Mouse (Mus musculus) liver, adult 2 months (tissue): ENCODE results near the gene Pgp. TPM values are rescaled to one million over a fixed set of nuclear protein-coding genes. Genes with fewer than 3 reads are reported as not detected.

Experiments
- DNase-seq: peaks from one replicate; pipeline ENCODE4 v3.0.0-alpha.2; 2011; ENCODE audit warnings: low read depth, low spot score; ENCODE audit errors: extremely low read depth
- H3K27ac ChIP-seq: fragments of 200-500 bp; replicated peaks from 2 replicates; pipeline ENCODE4 v1.5.1; 2012; ENCODE audit warnings: low read depth, mild to moderate bottlenecking, control low read depth, inconsistent platforms, low read length; ENCODE audit not compliant: insufficient read depth
- H3K27me3 ChIP-seq: fragments of 200-500 bp; 2 replicates; pipeline ENCODE4 v1.6.1; 2012; ENCODE audit warnings: mild to moderate bottlenecking, moderate library complexity, low read length, inconsistent platforms; ENCODE audit not compliant: control insufficient read depth, insufficient read depth
- H3K36me3 ChIP-seq: fragments of 200-500 bp; 2 replicates; pipeline ENCODE4 v1.6.1; 2012; ENCODE audit warnings: low read length, inconsistent platforms; ENCODE audit not compliant: control insufficient read depth, insufficient read depth
- H3K4me1 ChIP-seq: fragments of 200-500 bp; 2 replicates; pipeline ENCODE4 v1.6.1; 2011; ENCODE audit warnings: low read length; ENCODE audit not compliant: control insufficient read depth, insufficient read depth
- H3K4me3 ChIP-seq: fragments of 200-500 bp; 2 replicates; pipeline ENCODE4 v1.5.1; 2011; ENCODE audit warnings: low read depth, mild to moderate bottlenecking, control low read depth, low read length, moderate library complexity; ENCODE audit not compliant: insufficient read depth
- H3K79me2 ChIP-seq: fragments of 200-500 bp; 2 replicates; pipeline ENCODE4 v1.6.1; 2012; ENCODE audit warnings: inconsistent platforms, mild to moderate bottlenecking, low read length, moderate library complexity; ENCODE audit not compliant: control insufficient read depth, insufficient read depth
- H3K9ac ChIP-seq: fragments of 200-500 bp; 2 replicates; pipeline ENCODE4 v1.6.1; 2012; ENCODE audit warnings: low read depth, mild to moderate bottlenecking, control low read depth, inconsistent platforms, low read length
- CTCF ChIP-seq: fragments of 200-500 bp; IDR thresholded peaks from 2 replicates; pipeline ENCODE4 v1.5.1; 2011; ENCODE audit warnings: low read depth, low read length, control low read depth
- POLR2A ChIP-seq: fragments of 200-500 bp; IDR thresholded peaks from 2 replicates; pipeline ENCODE4 v1.6.1; 2011; ENCODE audit warnings: low read length, control low read depth; ENCODE audit not compliant: insufficient read depth; ENCODE audit errors: extremely low read depth
- WGBS: fragments of 180-500 bp; shearing (Covaris S2); methylation state at CpG from one replicate; pipeline ENCODE4 v1.1.7; 2018; 5-methylcytosine and 5-hydroxymethylcytosine counted together
- polyA plus RNA-seq: library from polyadenylated mRNA; depleted of rRNA; stranded (reverse); fragments of >200 nt; gene quantifications from 2 replicates; pipeline ENCODE4 v1.2.3, GENCODE M21; 2012; rRNA removed
- total RNA-seq: library from RNA; depleted of rRNA; stranded (reverse); fragments of >200 nt; gene quantifications from 2 replicates; pipeline ENCODE4 v1.2.3, GENCODE M21; 2014; rRNA removed

Pgp gene
- total and polyA plus RNA-seq, 2 experiments = 9.2 to 25.8 TPM

GRCm38 (mm10) chr17:24520450-24520849, 50.3 kb downstream of the Pgp start:
- H3K27ac ChIP-seq = no peak overlapping the region

More at GRCm38 (mm10) chr17:24520450-24520849, 50.3 kb downstream of the Pgp start:
- H3K4me3 ChIP-seq = no peak overlapping the region
- H3K9ac ChIP-seq = no peak overlapping the region
- H3K4me1 ChIP-seq = no peaks in the 10 kb centered on the region
- TF ChIP-seq POLR2A = no peak
- TF ChIP-seq CTCF = no peak
- no peak for DNase-seq
- H3K27me3 ChIP-seq = no peaks in the 10 kb centered on the region
- peaks cover 23% of the 10 kb centered on the region for H3K79me2 ChIP-seq
- H3K36me3 ChIP-seq = peaks cover 7% of the 10 kb centered on the region
- WGBS = 87% methylated on average over 4 of the region's 4 CpGs

Other genes with a start within 250 kb of the Pgp start
- 44.1 and 53.2 TPM in 2 replicates for gene Tedc2, start 249.5 kb upstream of the Pgp start, total RNA-seq
- gene Tedc2, start 249.5 kb upstream of the Pgp start, polyA plus RNA-seq = 61.4 and 78.0 TPM in 2 replicates
- 3.0 and 3.5 TPM in 2 replicates for gene Ccnf, start 218.9 kb upstream of the Pgp start, total RNA-seq
- 5.5 and 6.5 TPM in 2 replicates for gene Ccnf, start 218.9 kb upstream of the Pgp start, polyA plus RNA-seq
- not detected in 2 replicates for gene Abca17, start 119.3 kb upstream of the Pgp start, total RNA-seq
- gene Abca17, start 119.3 kb upstream of the Pgp start, polyA plus RNA-seq = 0.02 TPM in 1 of 2 replicates, not detected in the other
- 36.0 and 46.1 TPM in 2 replicates for gene Abca3, start 118.4 kb upstream of the Pgp start, total RNA-seq
- gene Abca3, start 118.4 kb upstream of the Pgp start, polyA plus RNA-seq = 70.0 and 76.6 TPM in 2 replicates
- 17.3 and 20.7 TPM in 2 replicates for gene Rnps1, start 55.8 kb upstream of the Pgp start, total RNA-seq
- 32.7 and 37.6 TPM in 2 replicates for gene Rnps1, start 55.8 kb upstream of the Pgp start, polyA plus RNA-seq
- gene Eci1, start 43.8 kb upstream of the Pgp start, total RNA-seq = 176 and 218 TPM in 2 replicates
- 249 and 286 TPM in 2 replicates for gene Eci1, start 43.8 kb upstream of the Pgp start, polyA plus RNA-seq
- gene Dnase1l2, start 27.3 kb upstream of the Pgp start, total RNA-seq = 0.74 and 1.2 TPM in 2 replicates
- 1.7 and 2.4 TPM in 2 replicates for gene Dnase1l2, start 27.3 kb upstream of the Pgp start, polyA plus RNA-seq
- 5.6 and 6.7 TPM in 2 replicates for gene E4f1, start 79 bp upstream of the Pgp start, total RNA-seq
- gene E4f1, start 79 bp upstream of the Pgp start, polyA plus RNA-seq = 21.6 and 33.3 TPM in 2 replicates
- not detected in 2 replicates for gene Bricd5, start 3.5 kb downstream of the Pgp start, total RNA-seq
- gene Bricd5, start 3.5 kb downstream of the Pgp start, polyA plus RNA-seq = 0.24 and 0.67 TPM in 2 replicates
- gene Mlst8, start 8.7 kb downstream of the Pgp start, total RNA-seq = 3.5 and 3.9 TPM in 2 replicates
- 12.9 and 16.7 TPM in 2 replicates for gene Mlst8, start 8.7 kb downstream of the Pgp start, polyA plus RNA-seq
- gene Caskin1, start 18.2 kb downstream of the Pgp start, total RNA-seq = under 0.01 and 0.18 TPM in 2 replicates
- gene Caskin1, start 18.2 kb downstream of the Pgp start, polyA plus RNA-seq = 0.18 and 0.26 TPM in 2 replicates
- gene Traf7, start 57.5 kb downstream of the Pgp start, total RNA-seq = 13.4 and 14.4 TPM in 2 replicates
- 25.3 and 47.5 TPM in 2 replicates for gene Traf7, start 57.5 kb downstream of the Pgp start, polyA plus RNA-seq
- 0.13 and 0.37 TPM in 2 replicates for gene Rab26, start 63.8 kb downstream of the Pgp start, total RNA-seq
- 0.15 and 0.40 TPM in 2 replicates for gene Rab26, start 63.8 kb downstream of the Pgp start, polyA plus RNA-seq
- gene Pkd1, start 79.4 kb downstream of the Pgp start, total RNA-seq = 9.9 and 11.4 TPM in 2 replicates
- gene Pkd1, start 79.4 kb downstream of the Pgp start, polyA plus RNA-seq = 14.7 and 17.4 TPM in 2 replicates
- gene Tsc2, start 162.2 kb downstream of the Pgp start, total RNA-seq = 19.5 and 27.9 TPM in 2 replicates
- gene Tsc2, start 162.2 kb downstream of the Pgp start, polyA plus RNA-seq = 63.4 and 79.3 TPM in 2 replicates
- 8.1 and 9.7 TPM in 2 replicates for gene Nthl1, start 162.3 kb downstream of the Pgp start, total RNA-seq
- gene Nthl1, start 162.3 kb downstream of the Pgp start, polyA plus RNA-seq = 11.3 and 11.5 TPM in 2 replicates
- gene Slc9a3r2, start 179.9 kb downstream of the Pgp start, total RNA-seq = 8.8 and 13.6 TPM in 2 replicates
- gene Slc9a3r2, start 179.9 kb downstream of the Pgp start, polyA plus RNA-seq = 24.9 and 31.5 TPM in 2 replicates
- gene Npw, start 188.1 kb downstream of the Pgp start, total RNA-seq = not detected in 2 replicates
- gene Npw, start 188.1 kb downstream of the Pgp start, polyA plus RNA-seq = not detected in 2 replicates
- 11.1 and 16.0 TPM in 2 replicates for gene Zfp598, start 199.3 kb downstream of the Pgp start, total RNA-seq
- gene Zfp598, start 199.3 kb downstream of the Pgp start, polyA plus RNA-seq = 67.8 and 106 TPM in 2 replicates
- gene Syngr3, start 219.6 kb downstream of the Pgp start, total RNA-seq = 0.09 and 0.13 TPM in 2 replicates
- 0.10 TPM in 2 replicates for gene Syngr3, start 219.6 kb downstream of the Pgp start, polyA plus RNA-seq
- gene Gfer, start 225.8 kb downstream of the Pgp start, total RNA-seq = 32.6 and 38.2 TPM in 2 replicates
- 49.8 and 51.9 TPM in 2 replicates for gene Gfer, start 225.8 kb downstream of the Pgp start, polyA plus RNA-seq
- 0.37 and 0.40 TPM in 2 replicates for gene Noxo1, start 225.8 kb downstream of the Pgp start, total RNA-seq
- gene Noxo1, start 225.8 kb downstream of the Pgp start, polyA plus RNA-seq = 2.7 TPM in 2 replicates
- 14.2 and 17.8 TPM in 2 replicates for gene Tbl3, start 237.3 kb downstream of the Pgp start, total RNA-seq
- gene Tbl3, start 237.3 kb downstream of the Pgp start, polyA plus RNA-seq = 29.4 and 37.9 TPM in 2 replicates
- gene Rnf151, start 247.7 kb downstream of the Pgp start, total RNA-seq = not detected in 2 replicates
- gene Rnf151, start 247.7 kb downstream of the Pgp start, polyA plus RNA-seq = 0.19 TPM in 1 of 2 replicates, not detected in the other
- 802 and 1,081 TPM in 2 replicates for gene Rps2, start 247.7 kb downstream of the Pgp start, total RNA-seq
- gene Rps2, start 247.7 kb downstream of the Pgp start, polyA plus RNA-seq = 2,199 and 2,424 TPM in 2 replicates